ENCODE assay signal across 39 mouse cellular contexts in genomic region chr2:89117183-89117582, GRCm38 (mm10). TPM values are rescaled to one million over a fixed set of nuclear protein-coding genes. Genes with fewer than 3 reads are reported as not detected.
"Had no signal": no experiment of that assay in that cellular context is flagged by ENCODE, and none has a peak within 500 bp of the region (broad histone marks: within the 10 kb centered on the region; RNA-seq: fewer than 3 reads in every experiment).

TSS of gene Olfr1221 (minus strand) at chr2:89117283.

- H3K27ac ChIP-seq: heart, adult 2 months; heart, embryonic 13.5 days; heart, embryonic 15.5 days; hindbrain, embryonic 13.5 days; hindbrain, embryonic 15.5 days; intestine, embryonic 15.5 days; kidney, embryonic 15.5 days; kidney, postnatal 0 days; left cerebral cortex, adult 2 months; limb, embryonic 10.5 days; limb, embryonic 12.5 days; liver, embryonic 13.5 days had no signal

- H3K9ac ChIP-seq: heart, embryonic 13.5 days; heart, embryonic 15.5 days; hindbrain, embryonic 13.5 days; hindbrain, embryonic 15.5 days; intestine, embryonic 15.5 days; kidney, embryonic 15.5 days; limb, embryonic 12.5 days; liver, embryonic 13.5 days had no signal

- ATAC-seq: inflammation-experienced regulatory T-cells, adult 6 months; intestine, embryonic 15.5 days had no signal

- H3K36me3 ChIP-seq: heart, embryonic 13.5 days; heart, embryonic 15.5 days; hindbrain, embryonic 13.5 days; hindbrain, embryonic 15.5 days; intestine, embryonic 15.5 days; kidney, embryonic 15.5 days; limb, embryonic 10.5 days; limb, embryonic 12.5 days; liver, embryonic 13.5 days had no signal

- H3K27me3 ChIP-seq: heart, embryonic 13.5 days; heart, embryonic 15.5 days; hindbrain, embryonic 13.5 days; hindbrain, embryonic 15.5 days; intestine, embryonic 15.5 days; kidney, embryonic 15.5 days; limb, embryonic 12.5 days; liver, embryonic 13.5 days had no signal

- DNase-seq: gastrocnemius, postnatal 14 days; gastrocnemius, postnatal 36 days; heart, adult 11 months; heart, adult 2 months; heart, postnatal 14 days; heart, postnatal 36 days; kidney, adult 11 months; kidney, adult 2 months; kidney, adult 9 months; kidney, postnatal 14 days; kidney, postnatal 36 days; layer of hippocampus, adult 9-11 months; liver; liver, embryonic 13.5 days had no signal

- H3K4me3 ChIP-seq: heart, adult 2 months; heart, embryonic 13.5 days; heart, embryonic 15.5 days; hindbrain, embryonic 13.5 days; hindbrain, embryonic 15.5 days; intestine, embryonic 15.5 days; kidney, embryonic 15.5 days; left cerebral cortex, adult 2 months; limb, embryonic 10.5 days; limb, embryonic 12.5 days; liver, embryonic 13.5 days had no signal

- H3K9me3 ChIP-seq: heart, embryonic 13.5 days; heart, embryonic 15.5 days; hindbrain, embryonic 13.5 days; hindbrain, embryonic 15.5 days; intestine, embryonic 15.5 days; kidney, embryonic 15.5 days; limb, embryonic 10.5 days; limb, embryonic 12.5 days; liver, embryonic 13.5 days had no signal

- H3K4me1 ChIP-seq: heart, embryonic 13.5 days; heart, embryonic 15.5 days; hindbrain, embryonic 13.5 days; hindbrain, embryonic 15.5 days; intestine, embryonic 15.5 days; kidney, embryonic 15.5 days; limb, embryonic 10.5 days; limb, embryonic 12.5 days; liver, embryonic 13.5 days had no signal

RNA-seq across cellular contexts. Expression of gene Olfr1221, which starts in this region (rescaled TPM):
- total RNA-seq: gastrocnemius, adult 18-20 months; gastrocnemius, adult 8-10 months; gastrocnemius, postnatal 14 days; gastrocnemius, postnatal 36 days; heart, adult 2 months; heart, postnatal 14 days; heart, postnatal 36 days; hematopoietic stem cell, adult 5-6 weeks; layer of hippocampus, adult 18-20 months; layer of hippocampus, adult 8-10 months; layer of hippocampus, postnatal 25 days; left cerebral cortex, adult 2 months; left cerebral cortex, postnatal 14 days; left cerebral cortex, postnatal 36 days had no signal
- polyA plus RNA-seq: gonadal fat pad, adult 2 months; heart, adult 2 months; heart, embryonic 11.5 days; heart, embryonic 13.5 days; heart, embryonic 15.5 days; heart, postnatal 0 days; hindbrain, embryonic 11.5 days; hindbrain, embryonic 13.5 days; hindbrain, embryonic 15.5 days; inflammation-experienced regulatory T-cells, adult 6 months; intestine, embryonic 15.5 days; kidney, adult 2 months; kidney, embryonic 15.5 days; kidney, postnatal 0 days; large intestine, adult 2 months; limb, embryonic 10.5 days; limb, embryonic 12.5 days; limb, embryonic 14.5 days; liver, embryonic 13.5 days had no signal
